Mouse (Mus musculus) spleen, adult 2 months (tissue): ENCODE results near the gene Snx29. TPM values are rescaled to one million over a fixed set of nuclear protein-coding genes. Genes with fewer than 3 reads are reported as not detected.

Experiments
- DNase-seq, 2 experiments: peaks; one replicate each; pipeline versions ENCODE4 v3.0.0 to v3.0.0-alpha.2; 2012 to 2021; ENCODE audit warnings: low spot score in 2 of 2, low read depth in 1 of 2
- H3K27ac ChIP-seq: fragments of 200-500 bp; 2 replicates; pipeline ENCODE4 v1.5.1; 2012; ENCODE audit warnings: low read length, inconsistent platforms; ENCODE audit not compliant: insufficient read depth
- H3K27me3 ChIP-seq: fragments of 200-500 bp; 2 replicates; pipeline ENCODE4 v1.6.1; 2012; ENCODE audit warnings: mild to moderate bottlenecking, moderate library complexity, low read length, inconsistent platforms; ENCODE audit not compliant: control insufficient read depth, insufficient read depth
- H3K36me3 ChIP-seq: fragments of 200-500 bp; 2 replicates; pipeline ENCODE4 v1.6.1; 2012; ENCODE audit warnings: mild to moderate bottlenecking, low read length, inconsistent platforms; ENCODE audit not compliant: control insufficient read depth, insufficient read depth
- H3K4me1 ChIP-seq: fragments of 200-500 bp; 2 replicates; pipeline ENCODE4 v1.6.1; 2011; ENCODE audit warnings: inconsistent platforms; ENCODE audit not compliant: control insufficient read depth, insufficient read depth, insufficient read length
- H3K4me3 ChIP-seq: fragments of 200-500 bp; 2 replicates; pipeline ENCODE4 v1.5.1; 2011; ENCODE audit warnings: mild to moderate bottlenecking, inconsistent platforms; ENCODE audit not compliant: insufficient read depth, insufficient read length; ENCODE audit errors: extremely low read depth
- CTCF ChIP-seq: fragments of 200-500 bp; IDR thresholded peaks from 2 replicates; pipeline ENCODE4 v1.5.1; 2011; ENCODE audit warnings: mild to moderate bottlenecking, inconsistent platforms; ENCODE audit not compliant: insufficient read depth, insufficient read length, insufficient replicate concordance; ENCODE audit errors: extremely low read depth
- POLR2A ChIP-seq: fragments of 200-500 bp; IDR thresholded peaks from 2 replicates; pipeline ENCODE4 v1.6.1; 2011; ENCODE audit warnings: low read depth, low read length, inconsistent platforms
- WGBS: fragments of 180-500 bp; shearing (Covaris S2); methylation state at CpG from one replicate; pipeline ENCODE4 v1.1.7; 2018; 5-methylcytosine and 5-hydroxymethylcytosine counted together
- polyA plus RNA-seq: library from polyadenylated mRNA; depleted of rRNA; stranded (reverse); fragments of >200 nt; gene quantifications from 2 replicates; pipeline ENCODE4 v1.2.3, GENCODE M21; 2012

Snx29 gene
- polyA plus RNA-seq, 1 experiment, result 13.6 TPM

DNA sequence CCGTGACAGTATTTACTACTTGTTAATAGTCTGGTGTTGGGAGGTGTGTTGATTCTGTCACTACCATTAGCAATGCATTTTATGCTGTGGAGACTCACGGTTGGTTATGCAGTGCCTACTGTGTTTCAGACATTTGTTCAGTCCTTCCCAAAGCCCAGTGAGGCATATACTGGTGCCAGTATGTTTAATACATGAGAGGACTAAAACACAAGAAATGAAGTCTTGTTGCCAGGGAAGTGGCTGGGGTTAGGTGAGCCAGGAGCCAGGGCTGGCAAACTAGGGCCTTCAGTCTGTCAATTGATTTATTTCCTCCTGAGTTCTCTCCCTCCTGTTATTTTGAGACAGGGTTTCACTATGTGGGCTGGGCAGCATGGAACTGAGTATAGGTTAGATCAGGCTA lies 154.3 kb downstream of the Snx29 start:
- Histone ChIP-seq H3K4me3 (no peak overlapping the region), H3K36me3 (no peaks in the 10 kb centered on the region), H3K27me3 (no peaks in the 10 kb centered on the region), H3K27ac (no peak overlapping the region), H3K4me1 (peaks cover 2% of the 10 kb centered on the region; the same call in 1 of the 2 replicates)
- no peak for DNase-seq
- TF ChIP-seq CTCF, result no peak
- TF ChIP-seq POLR2A, result no peak
- WGBS, result 88% methylated on average over 2 of the region's 2 CpGs

GRCm38 (mm10) chr16:11477591-11477990 lies 154.9 kb downstream of the Snx29 start:
- 89% methylated on average over 5 of the region's 5 CpGs for WGBS

DNA sequence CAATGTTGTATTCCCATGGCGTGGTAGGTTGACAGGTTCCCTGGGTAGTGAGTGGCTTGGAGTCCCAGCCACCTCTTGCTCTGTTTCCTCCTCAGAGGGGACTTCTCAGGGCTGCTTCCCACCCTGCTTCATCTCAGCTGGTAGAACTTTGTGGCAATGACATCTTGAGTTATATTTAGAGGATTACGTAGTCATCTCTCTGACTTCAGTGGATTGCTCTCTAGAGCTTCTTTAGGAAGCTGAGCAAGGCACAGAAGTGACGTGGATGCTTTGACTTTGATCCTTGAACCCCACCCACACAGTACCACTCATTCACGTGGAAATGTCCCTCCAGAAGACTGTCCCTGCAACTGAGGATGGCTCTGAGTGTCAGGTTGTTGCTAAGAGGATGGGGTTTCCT lies 156.9 kb downstream of the Snx29 start:
- no peak overlapping the region for H3K27ac ChIP-seq
- H3K27me3 ChIP-seq, result no peaks in the 10 kb centered on the region
- TF ChIP-seq POLR2A (no peak), CTCF (no peak)
- H3K4me3 ChIP-seq, result no peak overlapping the region
- 84% methylated on average over 4 of the region's 4 CpGs for WGBS
- H3K36me3 ChIP-seq, result no peaks in the 10 kb centered on the region
- DNase-seq, result no peak
- peaks cover 2% of the 10 kb centered on the region; the same call in 1 of the 2 replicates for H3K4me1 ChIP-seq

More at GRCm38 (mm10) chr16:11477591-11477990, 154.9 kb downstream of the Snx29 start:
- H3K27me3 ChIP-seq, result no peaks in the 10 kb centered on the region
- H3K4me3 ChIP-seq, result no peak overlapping the region
- peaks cover 2% of the 10 kb centered on the region; the same call in 1 of the 2 replicates for H3K4me1 ChIP-seq
- no peak for DNase-seq
- TF ChIP-seq POLR2A, result no peak
- no peak for TF ChIP-seq CTCF
- no peak overlapping the region for H3K27ac ChIP-seq
- no peaks in the 10 kb centered on the region for H3K36me3 ChIP-seq

GRCm38 (mm10) chr16:11482189-11482588 lies 159.5 kb downstream of the Snx29 start:
- H3K4me3 ChIP-seq, result no peak overlapping the region

GRCm38 (mm10) chr16:11494895-11495294 lies 172.2 kb downstream of the Snx29 start:
- DNase-seq, result no peak
- no peaks in the 10 kb centered on the region; the same call in 1 of the 2 replicates for H3K36me3 ChIP-seq
- TF ChIP-seq CTCF (no peak), POLR2A (no peak)
- H3K4me3 ChIP-seq, result no peak overlapping the region
- peaks cover 33% of the 10 kb centered on the region; the same call in 1 of the 2 replicates for H3K4me1 ChIP-seq
- 23% methylated on average over 7 of the region's 7 CpGs for WGBS
- no peaks in the 10 kb centered on the region for H3K27me3 ChIP-seq
- H3K27ac ChIP-seq, result peak overlapping the region; percentile 39

More at GRCm38 (mm10) chr16:11482189-11482588, 159.5 kb downstream of the Snx29 start:
- no peaks in the 10 kb centered on the region for H3K36me3 ChIP-seq
- 87% methylated on average over 2 of the region's 2 CpGs for WGBS
- H3K27ac ChIP-seq, result no peak overlapping the region
- H3K27me3 ChIP-seq, result no peaks in the 10 kb centered on the region
- no peak for TF ChIP-seq CTCF
- TF ChIP-seq POLR2A, result no peak
- DNase-seq, result no peak
- no peaks in the 10 kb centered on the region for H3K4me1 ChIP-seq

DNA sequence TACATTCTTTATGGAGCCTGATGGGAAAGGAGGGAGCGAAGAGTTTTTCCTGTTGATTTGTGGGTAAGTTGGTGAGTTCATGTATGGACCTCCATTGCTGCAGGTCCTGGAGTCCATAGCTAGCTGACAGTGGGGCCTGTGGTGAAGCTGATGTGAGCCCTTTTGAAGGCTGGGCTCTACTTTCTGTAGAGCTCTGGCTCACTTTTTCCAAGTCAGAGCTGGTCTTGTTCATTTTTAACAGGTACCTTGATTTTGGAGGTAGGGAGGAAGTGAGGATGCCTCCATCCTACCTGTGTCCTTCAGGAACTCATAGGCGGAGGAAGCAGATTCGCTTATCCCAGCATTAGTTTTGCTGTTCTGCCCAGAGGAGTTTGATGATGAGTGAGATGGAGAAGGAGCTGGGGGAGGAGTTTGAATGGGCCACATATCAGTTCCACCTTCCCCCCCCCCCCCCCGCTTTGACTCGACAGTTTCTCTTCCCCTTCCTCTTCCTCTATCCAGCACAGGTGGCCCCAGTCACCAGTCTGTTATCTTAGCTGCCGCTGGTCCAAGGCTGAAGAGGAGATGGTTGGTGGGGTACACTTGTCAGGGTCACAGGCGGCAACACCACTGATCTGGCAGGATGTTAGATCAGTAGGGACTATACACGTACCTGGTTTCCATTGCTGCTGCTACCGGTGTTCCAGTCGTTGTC lies 173.4 kb downstream of the Snx29 start:
- Histone ChIP-seq H3K36me3 (no peaks in the 10 kb centered on the region; the same call in 1 of the 2 replicates), H3K27me3 (no peaks in the 10 kb centered on the region), H3K4me1 (peaks cover 38% of the 10 kb centered on the region; the same call in 1 of the 2 replicates), H3K4me3 (no peak overlapping the region), H3K27ac (peak overlapping the region; percentile 56)
- peak; percentile 44 to 53 for DNase-seq
- WGBS, result 39% methylated on average over 10 of the region's 10 CpGs
- no peak for TF ChIP-seq CTCF
- no peak for TF ChIP-seq POLR2A

GRCm38 (mm10) chr16:11496721-11497120 lies 174.0 kb downstream of the Snx29 start:
- Histone ChIP-seq H3K27ac (peak overlapping the region; percentile 56), H3K27me3 (no peaks in the 10 kb centered on the region), H3K4me1 (peaks cover 43% of the 10 kb centered on the region; the same call in 1 of the 2 replicates), H3K4me3 (no peak overlapping the region), H3K36me3 (no peaks in the 10 kb centered on the region; the same call in 1 of the 2 replicates)
- 90% methylated on average over 3 of the region's 3 CpGs for WGBS
- no peak for DNase-seq
- TF ChIP-seq POLR2A (no peak), CTCF (no peak)
